Mouse (Mus musculus) hindbrain, embryonic 10.5 days (tissue): Measurements from ENCODE around the gene Tubgcp3. TPM values are rescaled to one million over a fixed set of nuclear protein-coding genes. Genes with fewer than 3 reads are reported as not detected.
A peak's percentile ranks its signal among the peaks of the same experiment; 100 is the strongest.

Source experiments
- DNase-seq: peaks from one replicate; pipeline ENCODE4 v3.0.0-alpha.2; 2017; ENCODE audit warnings: low spot score
- H3K27ac ChIP-seq: fragments of 300-500 bp; sonication (generic); 2 replicates; pipeline ENCODE4 v1.5.1; 2016; ENCODE audit warnings: mild to moderate bottlenecking, moderate library complexity
- H3K27me3 ChIP-seq: fragments of 300-500 bp; sonication (generic); 2 replicates; pipeline ENCODE4 v1.6.1; 2016; ENCODE audit warnings: mild to moderate bottlenecking; ENCODE audit not compliant: poor library complexity, insufficient read depth, severe bottlenecking
- H3K36me3 ChIP-seq: fragments of 300-500 bp; sonication (generic); 2 replicates; pipeline ENCODE4 v1.6.1; 2016; ENCODE audit warnings: mild to moderate bottlenecking, moderate library complexity
- H3K4me1 ChIP-seq: fragments of 300-500 bp; sonication (generic); replicated peaks from 2 replicates; pipeline ENCODE4 v1.6.1; 2016; ENCODE audit warnings: mild to moderate bottlenecking
- H3K4me3 ChIP-seq: fragments of 300-500 bp; sonication (generic); 2 replicates; pipeline ENCODE4 v1.5.1; 2016; ENCODE audit warnings: mild to moderate bottlenecking, moderate library complexity
- H3K9me3 ChIP-seq: fragments of 300-500 bp; sonication (generic); 2 replicates; pipeline ENCODE4 v1.6.1; 2016; ENCODE audit warnings: mild to moderate bottlenecking, moderate library complexity
- WGBS: fragments of 180-500 bp; shearing (Covaris S2); methylation state at CpG from one replicate; pipeline ENCODE4 v1.1.7; 2016; 5-methylcytosine and 5-hydroxymethylcytosine counted together
- polyA plus RNA-seq: library from polyadenylated mRNA; unstranded; fragments of >200 nt; fragmentation: Nextera tagmentation; extraction: Ambion mirVana; gene quantifications from 2 replicates; pipeline ENCODE4 v1.2.1, GENCODE M21; 2016

Tubgcp3 gene
- polyA plus RNA-seq, result 49.9 and 57.4 TPM in 2 replicates

- Histone ChIP-seq H3K4me1 (peaks cover 23% of the 10 kb centered on the region), H3K36me3 (0 out of 2 replicates have a peak, but pooled peaks cover 11% of the 10 kb centered on the region), H3K27ac (peak within 1 kb of the TSS; percentile 96), H3K9me3 (no peaks in the 10 kb centered on the region), H3K27me3 (peaks cover 12% of the 10 kb centered on the region; the same call in 1 of the 2 replicates), H3K4me3 (peak within 1 kb of the TSS; percentile 86)
- WGBS, result 2% methylated on average over 65 of the region's 65 CpGs
- peak; percentile 90 for DNase-seq
Observed at GRCm38 (mm10) chr8:12672056-12672881, at the start of gene Tubgcp3. Gene Tubgcp3, minus strand, starts transcription at chr8:12672248.

DNA sequence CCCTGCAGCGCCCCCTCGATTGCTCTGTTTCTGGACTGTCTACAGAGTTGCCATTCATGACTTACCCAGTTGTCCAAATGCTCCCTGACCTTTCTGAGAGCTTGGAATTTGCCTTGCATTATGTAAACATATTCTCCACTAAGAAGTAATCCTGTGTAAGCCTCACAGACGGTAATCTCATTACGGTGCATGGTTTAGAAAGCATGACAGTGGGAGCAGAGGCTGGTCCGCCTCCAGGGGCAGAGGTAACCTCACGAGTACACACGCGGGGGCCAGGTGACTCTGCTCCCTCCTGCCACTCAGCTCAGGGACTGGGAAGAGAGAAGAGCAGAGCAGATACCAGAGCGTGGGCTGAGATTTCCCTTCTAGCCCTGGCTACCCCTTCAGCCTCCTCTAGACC, 47.0 kb upstream of the Tubgcp3 start:
- DNase-seq, result no peak

DNA sequence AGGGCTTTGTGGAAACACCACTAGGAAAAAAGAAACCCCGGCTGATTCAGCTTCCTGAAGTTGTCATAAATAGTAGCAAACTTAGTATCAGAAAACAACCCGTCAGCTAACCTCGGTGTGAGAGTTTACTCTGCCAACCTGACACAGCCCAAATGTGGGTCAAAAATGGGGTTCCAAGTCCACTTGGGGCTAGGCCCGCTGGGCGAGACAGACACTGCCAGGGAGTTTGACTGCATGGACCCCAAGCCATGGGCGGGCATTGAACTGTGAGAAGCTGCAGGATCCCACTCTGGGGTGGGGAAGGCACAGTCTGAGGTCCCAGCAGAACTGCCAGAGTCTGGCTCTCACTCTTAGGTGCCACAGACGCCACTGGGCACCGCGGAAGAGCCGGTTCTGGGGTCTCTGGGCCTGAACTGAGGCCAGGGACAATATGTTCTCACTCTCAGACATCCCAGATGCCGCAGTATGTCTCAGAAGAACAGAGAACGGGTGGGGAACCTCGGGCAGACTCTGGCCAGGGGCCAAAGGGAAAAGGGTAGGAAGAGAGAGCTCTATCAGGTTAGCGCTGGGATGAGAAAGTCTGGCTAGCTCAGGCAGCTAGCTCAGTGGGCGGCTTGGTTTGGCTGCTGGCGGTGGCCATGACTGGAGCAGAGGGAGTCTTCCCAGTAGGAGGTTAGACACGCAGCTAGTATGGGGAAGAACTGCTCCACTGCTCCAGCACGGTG, 44.0 kb upstream of the Tubgcp3 start:
- Histone ChIP-seq H3K27me3 (no peaks in the 10 kb centered on the region; the same call in 1 of the 2 replicates), H3K4me1 (peaks cover 34% of the 10 kb centered on the region), H3K9me3 (no peaks in the 10 kb centered on the region), H3K27ac (no peak overlapping the region), H3K4me3 (no peak overlapping the region), H3K36me3 (no peaks in the 10 kb centered on the region)
- WGBS, result 85% methylated on average over 18 of the region's 18 CpGs
- DNase-seq, result no peak

More for the DNA sequence above, 47.0 kb upstream of the Tubgcp3 start:
- no peaks in the 10 kb centered on the region for H3K36me3 ChIP-seq
- no peak overlapping the region for H3K27ac ChIP-seq
- H3K4me3 ChIP-seq, result no peak overlapping the region
- 77% methylated on average over 9 of the region's 9 CpGs for WGBS
- no peaks in the 10 kb centered on the region for H3K9me3 ChIP-seq
- H3K27me3 ChIP-seq, result no peaks in the 10 kb centered on the region; the same call in 1 of the 2 replicates
- peaks cover 37% of the 10 kb centered on the region for H3K4me1 ChIP-seq

DNA sequence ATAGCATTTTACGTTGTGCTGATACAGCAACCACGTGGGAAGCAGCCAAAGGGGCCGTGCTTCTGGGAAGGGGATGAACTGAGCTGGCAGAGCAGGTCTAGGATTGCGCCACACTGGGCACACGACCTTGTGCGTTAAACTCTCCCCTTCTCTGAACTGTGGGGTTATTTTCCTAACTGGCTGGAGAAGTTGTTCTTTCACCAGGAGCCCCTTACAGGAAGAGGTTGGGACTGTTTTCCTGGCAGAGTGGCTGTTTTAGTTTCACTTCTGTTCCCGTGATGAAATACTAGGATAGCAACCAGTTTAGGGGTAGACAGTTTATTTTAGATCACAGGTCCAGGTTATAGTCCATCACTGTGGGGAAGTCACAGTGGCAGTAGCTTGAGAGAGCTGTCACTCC, 39.6 kb upstream of the Tubgcp3 start:
- Histone ChIP-seq H3K4me3 (no peak overlapping the region), H3K27ac (no peak overlapping the region), H3K4me1 (peaks cover 17% of the 10 kb centered on the region), H3K27me3 (no peaks in the 10 kb centered on the region), H3K9me3 (0 out of 2 replicates have a peak, but pooled peaks cover 3% of the 10 kb centered on the region), H3K36me3 (no peaks in the 10 kb centered on the region)
- 81% methylated on average over 7 of the region's 7 CpGs for WGBS
- no peak for DNase-seq

DNA sequence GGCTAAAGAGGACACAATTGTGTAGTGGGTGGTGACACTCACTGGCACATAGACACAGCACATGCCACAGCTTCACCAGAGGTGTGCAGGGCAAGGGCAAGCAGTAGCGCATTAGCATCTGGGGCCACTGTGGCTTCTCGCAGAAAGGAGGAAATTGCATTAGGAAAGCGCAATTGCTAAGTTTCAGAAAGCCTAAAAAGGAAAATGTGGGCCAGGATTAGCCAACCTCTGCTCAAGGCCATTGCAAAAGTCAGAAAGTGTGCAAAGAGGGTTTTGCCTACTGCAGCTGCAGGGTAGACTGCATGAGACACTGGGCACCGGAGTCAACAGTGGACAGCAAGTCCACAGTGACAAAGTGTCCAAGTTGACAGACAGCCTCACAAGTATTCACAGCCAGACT, 31.5 kb upstream of the Tubgcp3 start:
- Histone ChIP-seq H3K4me1 (no peaks in the 10 kb centered on the region), H3K27me3 (no peaks in the 10 kb centered on the region), H3K27ac (no peak overlapping the region), H3K9me3 (0 out of 2 replicates have a peak, but pooled peaks cover 3% of the 10 kb centered on the region), H3K4me3 (no peak overlapping the region), H3K36me3 (no peaks in the 10 kb centered on the region)
- 87% methylated on average over 4 of the region's 4 CpGs for WGBS
- DNase-seq, result no peak

DNA sequence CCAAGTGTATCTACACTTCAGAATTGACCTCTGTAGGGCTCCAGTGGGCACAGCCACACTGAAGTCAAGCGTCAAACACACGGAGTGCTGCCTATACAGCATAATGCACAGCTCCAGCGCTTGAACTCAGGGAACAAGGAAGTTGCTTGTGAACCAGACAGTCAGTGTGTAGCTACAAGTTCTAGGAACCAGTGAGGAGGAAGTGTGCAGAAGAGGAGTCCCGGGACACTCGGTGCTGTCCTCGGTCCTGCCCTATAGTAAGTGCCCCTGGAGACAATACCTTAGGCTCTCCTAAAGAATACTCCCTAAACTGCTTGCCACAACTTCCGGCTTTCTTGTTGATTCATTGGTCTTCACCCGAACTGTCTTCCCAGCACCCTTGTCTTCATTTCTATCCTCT, 30.2 kb upstream of the Tubgcp3 start:
- Histone ChIP-seq H3K27me3 (no peaks in the 10 kb centered on the region), H3K4me3 (no peak overlapping the region), H3K36me3 (no peaks in the 10 kb centered on the region), H3K9me3 (0 out of 2 replicates have a peak, but pooled peaks cover 3% of the 10 kb centered on the region), H3K27ac (no peak overlapping the region), H3K4me1 (no peaks in the 10 kb centered on the region)
- no peak for DNase-seq
- WGBS, result 61% methylated on average over 8 of the region's 8 CpGs

- Histone ChIP-seq H3K27ac (no peak overlapping the region), H3K36me3 (no peaks in the 10 kb centered on the region), H3K27me3 (no peaks in the 10 kb centered on the region), H3K4me3 (no peak overlapping the region), H3K9me3 (no peaks in the 10 kb centered on the region), H3K4me1 (no peaks in the 10 kb centered on the region)
- 44% methylated on average over 3 of the region's 3 CpGs for WGBS
- no peak for DNase-seq
Observed at GRCm38 (mm10) chr8:12698660-12699277, 26.7 kb upstream of the Tubgcp3 start.

- Histone ChIP-seq H3K27me3 (no peaks in the 10 kb centered on the region), H3K27ac (no peak overlapping the region), H3K4me3 (no peak overlapping the region), H3K4me1 (0 out of 2 replicates have a peak, but pooled peaks cover 4% of the 10 kb centered on the region), H3K36me3 (no peaks in the 10 kb centered on the region), H3K9me3 (no peaks in the 10 kb centered on the region)
- 64% methylated on average over 7 of the region's 7 CpGs for WGBS
- no peak for DNase-seq
Observed at GRCm38 (mm10) chr8:12688851-12689250, 16.8 kb upstream of the Tubgcp3 start.

GRCm38 (mm10) chr8:12677529-12677928, 5.5 kb upstream of the Tubgcp3 start:
- Histone ChIP-seq H3K27ac (no peak overlapping the region), H3K36me3 (no peaks in the 10 kb centered on the region), H3K4me1 (peaks cover 7% of the 10 kb centered on the region), H3K4me3 (no peak overlapping the region), H3K9me3 (no peaks in the 10 kb centered on the region), H3K27me3 (peaks cover 17% of the 10 kb centered on the region; the same call in 1 of the 2 replicates)
- DNase-seq, result peak; percentile 82
- 5% methylated on average over 7 of the region's 7 CpGs for WGBS

DNA sequence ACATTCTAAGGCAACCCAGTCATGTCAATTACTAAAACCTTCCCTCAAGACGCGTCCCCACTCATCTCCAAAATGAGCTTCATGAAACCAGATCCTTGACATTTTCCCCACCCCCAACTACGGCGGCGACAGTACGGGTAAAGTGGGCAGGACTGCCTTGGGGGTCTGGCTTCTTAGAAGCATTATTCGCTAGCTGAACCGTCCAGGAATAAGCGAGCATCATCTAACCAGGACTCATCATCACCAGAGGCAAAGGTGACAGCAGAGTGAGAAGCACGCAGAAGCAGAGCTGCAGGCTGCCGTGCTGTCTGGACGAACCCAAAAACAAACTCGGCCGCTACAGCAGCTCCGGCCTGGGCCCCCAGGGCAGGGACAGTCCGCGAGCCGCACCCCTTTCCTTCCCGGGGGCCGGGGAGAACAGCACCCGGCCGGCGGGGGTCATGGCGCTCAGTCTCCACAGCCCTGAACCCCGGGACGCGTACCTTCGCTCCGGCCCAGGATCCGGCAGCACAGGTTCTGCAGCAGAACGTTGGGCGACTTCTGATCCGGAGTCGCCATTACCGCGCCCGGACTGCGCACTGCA, 484 bp downstream of the Tubgcp3 start:
- Histone ChIP-seq H3K27me3 (peaks cover 7% of the 10 kb centered on the region; the same call in 1 of the 2 replicates), H3K4me1 (peaks cover 23% of the 10 kb centered on the region), H3K4me3 (peak overlapping the region; percentile 86), H3K27ac (peak overlapping the region; percentile 96), H3K9me3 (no peaks in the 10 kb centered on the region), H3K36me3 (peaks cover 14% of the 10 kb centered on the region; the same call in 1 of the 2 replicates)
- under 1% methylated on average over 38 of the region's 38 CpGs for WGBS
- DNase-seq, result no peak

DNA sequence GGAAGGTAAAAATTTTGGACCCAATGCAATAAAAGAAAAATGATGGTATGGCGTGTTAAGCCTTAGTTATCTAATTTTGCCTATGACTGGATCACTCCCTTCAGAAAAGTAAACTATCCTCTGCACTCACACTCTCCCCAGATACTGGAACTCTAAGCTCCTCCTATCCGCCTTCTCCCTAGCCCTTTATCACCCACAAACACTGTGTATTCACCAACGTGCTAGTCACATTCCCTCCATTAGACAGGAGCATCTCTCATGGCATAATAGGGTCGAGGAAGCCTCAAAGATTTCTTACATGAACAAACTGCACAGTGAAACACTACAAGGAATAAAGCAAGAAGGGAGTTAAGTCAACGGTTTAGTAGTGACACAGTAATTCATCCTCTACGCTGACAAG, 1.1 kb downstream of the Tubgcp3 start:
- Histone ChIP-seq H3K9me3 (no peaks in the 10 kb centered on the region), H3K27ac (peak overlapping the region; percentile 96; the same call in 1 of the 2 replicates), H3K27me3 (peaks cover 6% of the 10 kb centered on the region; the same call in 1 of the 2 replicates), H3K4me1 (peaks cover 23% of the 10 kb centered on the region), H3K36me3 (peaks cover 15% of the 10 kb centered on the region; the same call in 1 of the 2 replicates), H3K4me3 (peak overlapping the region; percentile 86)
- no peak for DNase-seq
- 38% methylated on average over 6 of the region's 6 CpGs for WGBS

DNA sequence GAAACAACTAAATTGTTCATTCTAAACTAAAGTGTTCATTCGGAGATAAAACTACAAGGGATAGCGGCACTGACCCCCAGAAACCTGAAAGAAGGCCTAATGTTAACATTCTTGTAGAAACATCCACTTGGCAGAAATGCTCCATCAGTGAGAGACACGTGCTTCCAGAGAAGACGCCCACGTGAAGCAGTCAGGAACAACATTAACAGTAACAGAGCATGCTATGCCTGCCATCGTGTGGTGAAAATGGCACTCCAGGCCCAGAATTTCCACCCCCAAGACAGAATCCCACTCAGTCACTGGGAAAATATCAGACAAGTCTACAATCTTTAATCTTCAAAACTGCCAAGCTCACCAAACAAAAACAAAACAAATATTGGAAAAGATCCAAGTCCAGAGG, 3.2 kb downstream of the Tubgcp3 start:
- peaks cover 18% of the 10 kb centered on the region; the same call in 1 of the 2 replicates for H3K36me3 ChIP-seq
- peaks cover 2% of the 10 kb centered on the region; the same call in 1 of the 2 replicates for H3K27me3 ChIP-seq
- H3K4me3 ChIP-seq, result no peak overlapping the region
- H3K4me1 ChIP-seq, result peaks cover 23% of the 10 kb centered on the region
- H3K9me3 ChIP-seq, result no peaks in the 10 kb centered on the region
- no peak overlapping the region for H3K27ac ChIP-seq
- no peak for DNase-seq
- 94% methylated on average over 6 of the region's 6 CpGs for WGBS
